Mouse (Mus musculus) retina, adult 2 months (tissue): ENCODE measurements around the gene Olfr588-ps1.
"Not testable (repeated sequence)": the region's sequence is repeated elsewhere in the genome, so short reads cannot be mapped to it uniquely, and the experiment has no call there.

Experiments
- DNase-seq: peaks from one replicate; pipeline ENCODE4 v3.0.0-alpha.2; 2012; ENCODE audit warnings: low read depth, low spot score

Gene Olfr588-ps1

GRCm38 (mm10) chr7:103140579-103140978 lies at the start of gene Olfr588-ps1:
TSS of gene Olfr588-ps1 (plus strand) at chr7:103140879.
- DNase-seq: no peak

GRCm38 (mm10) chr7:103097420-103097819 lies 43.3 kb upstream of the Olfr588-ps1 start, which contains the start of gene Olfr585:
TSS of gene Olfr585 (plus strand) at chr7:103097720.
- DNase-seq: no peak

- DNase-seq: no peak
Measured at GRCm38 (mm10) chr7:103119406-103119805, 21.3 kb upstream of the Olfr588-ps1 start.

- DNase-seq: no peak
Measured at GRCm38 (mm10) chr7:103125538-103125937, 15.1 kb upstream of the Olfr588-ps1 start, which contains the start of gene Olfr586. TSS of gene Olfr586 (minus strand) at chr7:103125638.

GRCm38 (mm10) chr7:103156256-103156655 lies 15.6 kb downstream of the Olfr588-ps1 start, which contains the start of gene Olfr589:
TSS of gene Olfr589 (minus strand) at chr7:103156356.
- DNase-seq: no peak

- DNase-seq: no peak
Measured at GRCm38 (mm10) chr7:103169697-103170096, 29.0 kb downstream of the Olfr588-ps1 start.

- DNase-seq: no peak
Measured at GRCm38 (mm10) chr7:103178240-103178639, 37.6 kb downstream of the Olfr588-ps1 start, which contains the start of gene Olfr591. TSS of gene Olfr591 (minus strand) at chr7:103178340.

GRCm38 (mm10) chr7:103184503-103184902 lies 43.8 kb downstream of the Olfr588-ps1 start, which contains the start of gene Olfr592:
TSS of gene Olfr592 (plus strand) at chr7:103184803.
- DNase-seq: not testable (repeated sequence)
